Mouse (Mus musculus): ENCODE data around the gene Atp1b1. TPM values are rescaled to one million over a fixed set of nuclear protein-coding genes. Genes with fewer than 3 reads are reported as not detected.

Atp1b1 gene
- polyA plus RNA-seq, 1 experiment from 2014 or later, result 184 TPM

GRCm38 (mm10) chr1:164417604-164418003 is 40.6 kb downstream of the Atp1b1 start:
- WGBS, result 60% methylated on average over 3 of the region's 3 CpGs
- Histone ChIP-seq H3K9me3 (ENCODE audit: control insufficient read depth, low read length) (no peaks in the 10 kb centered on the region), H3K4me2 (ENCODE audit: low read depth, low read length) (no peak overlapping the region), H3K27ac (ENCODE audit: low read length) (peak overlapping the region; percentile 92), H3K9ac (ENCODE audit: low read depth, low read length) (no peak overlapping the region), H3K27me3 (replicated peaks; ENCODE audit: control insufficient read depth, insufficient read depth, low read length) (no peaks in the 10 kb centered on the region), H3K4me3 (ENCODE audit: low read length) (no peak overlapping the region), H3K4me1 (ENCODE audit: control insufficient read depth, insufficient read depth, low read length) (peaks cover 11% of the 10 kb centered on the region), H3K36me3 (ENCODE audit: control insufficient read depth, insufficient read depth, low read length) (no peaks in the 10 kb centered on the region)
- no peak for ATAC-seq

- Histone ChIP-seq H3K9me3 (ENCODE audit: control insufficient read depth, low read length) (no peaks in the 10 kb centered on the region), H3K4me1 (ENCODE audit: control insufficient read depth, insufficient read depth, low read length) (peaks cover 11% of the 10 kb centered on the region), H3K9ac (ENCODE audit: low read depth, low read length) (no peak overlapping the region), H3K4me3 (ENCODE audit: low read length) (no peak overlapping the region), H3K27ac (ENCODE audit: low read length) (peak overlapping the region; percentile 92), H3K27me3 (replicated peaks; ENCODE audit: control insufficient read depth, insufficient read depth, low read length) (no peaks in the 10 kb centered on the region), H3K4me2 (ENCODE audit: low read depth, low read length) (no peak overlapping the region), H3K36me3 (ENCODE audit: control insufficient read depth, insufficient read depth, low read length) (no peaks in the 10 kb centered on the region)
- 74% methylated on average over 12 of the region's 12 CpGs for WGBS
- ATAC-seq, result no peak
Measured at GRCm38 (mm10) chr1:164416692-164417394, 41.3 kb downstream of the Atp1b1 start.

GRCm38 (mm10) chr1:164415347-164415751 is 42.8 kb downstream of the Atp1b1 start:
- Histone ChIP-seq H3K36me3 (ENCODE audit: control insufficient read depth, insufficient read depth, low read length) (no peaks in the 10 kb centered on the region), H3K9ac (ENCODE audit: low read depth, low read length) (peak overlapping the region; percentile 49; the same call in 1 of the 2 replicates), H3K4me2 (ENCODE audit: low read depth, low read length) (0 out of 2 replicates have a peak overlapping the region, but pooled peaks have one; percentile 16), H3K4me3 (ENCODE audit: low read length) (no peak overlapping the region), H3K27me3 (replicated peaks; ENCODE audit: control insufficient read depth, insufficient read depth, low read length) (no peaks in the 10 kb centered on the region), H3K9me3 (ENCODE audit: control insufficient read depth, low read length) (no peaks in the 10 kb centered on the region), H3K27ac (ENCODE audit: low read length) (peak overlapping the region; percentile 92), H3K4me1 (ENCODE audit: control insufficient read depth, insufficient read depth, low read length) (peaks cover 11% of the 10 kb centered on the region)
- ATAC-seq, result peak; percentile 87
- 66% methylated on average over 2 of the region's 2 CpGs for WGBS

DNA sequence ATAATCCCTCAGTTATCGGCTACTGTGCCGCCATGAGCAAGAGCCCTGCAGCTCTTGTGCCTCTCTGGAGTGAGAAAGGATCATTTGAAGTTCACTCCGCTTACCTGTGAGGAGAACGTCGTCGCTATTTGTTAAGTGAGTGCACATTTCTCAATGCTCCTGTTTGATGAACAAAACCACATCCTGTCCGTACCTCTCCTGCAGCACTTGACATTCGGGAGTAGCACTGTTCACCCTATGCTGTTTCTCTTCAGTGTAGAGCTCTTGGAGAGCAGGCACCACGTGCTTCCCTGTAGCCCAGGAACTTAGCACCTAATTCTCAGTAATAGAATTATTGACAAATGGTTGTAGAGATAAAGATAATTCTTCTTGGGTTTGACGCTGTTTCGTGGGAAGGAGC is 44.5 kb downstream of the Atp1b1 start:
- Histone ChIP-seq H3K4me3 (ENCODE audit: low read length) (no peak overlapping the region), H3K9me3 (ENCODE audit: control insufficient read depth, low read length) (no peaks in the 10 kb centered on the region), H3K4me2 (ENCODE audit: low read depth, low read length) (no peak overlapping the region), H3K9ac (ENCODE audit: low read depth, low read length) (no peak overlapping the region), H3K36me3 (ENCODE audit: control insufficient read depth, insufficient read depth, low read length) (no peaks in the 10 kb centered on the region), H3K27me3 (replicated peaks; ENCODE audit: control insufficient read depth, insufficient read depth, low read length) (no peaks in the 10 kb centered on the region), H3K4me1 (ENCODE audit: control insufficient read depth, insufficient read depth, low read length) (peaks cover 11% of the 10 kb centered on the region), H3K27ac (ENCODE audit: low read length) (peak overlapping the region; percentile 54; the same call in 1 of the 2 replicates)
- no peak for ATAC-seq
- 84% methylated on average over 11 of the region's 11 CpGs for WGBS

GRCm38 (mm10) chr1:164412906-164413305 is 45.2 kb downstream of the Atp1b1 start:
- H3K4me1 ChIP-seq (ENCODE audit: control insufficient read depth, insufficient read depth, low read length), result peaks cover 7% of the 10 kb centered on the region; the same call in 1 of the 2 replicates
- no peaks in the 10 kb centered on the region for H3K9me3 ChIP-seq (ENCODE audit: control insufficient read depth, low read length)
- WGBS, result 68% methylated on average over 9 of the region's 9 CpGs
- H3K9ac ChIP-seq (ENCODE audit: low read depth, low read length), result no peak overlapping the region
- H3K27ac ChIP-seq (ENCODE audit: low read length), result peak overlapping the region; percentile 53
- no peak overlapping the region for H3K4me2 ChIP-seq (ENCODE audit: low read depth, low read length)
- ATAC-seq, result peak; percentile 37
- H3K36me3 ChIP-seq (ENCODE audit: control insufficient read depth, insufficient read depth, low read length), result no peaks in the 10 kb centered on the region
- no peak overlapping the region for H3K4me3 ChIP-seq (ENCODE audit: low read length)
- H3K27me3 ChIP-seq (replicated peaks; ENCODE audit: control insufficient read depth, insufficient read depth, low read length), result no peaks in the 10 kb centered on the region

GRCm38 (mm10) chr1:164411306-164411705 is 46.8 kb downstream of the Atp1b1 start:
- Histone ChIP-seq H3K36me3 (ENCODE audit: control insufficient read depth, insufficient read depth, low read length) (no peaks in the 10 kb centered on the region), H3K4me3 (ENCODE audit: low read length) (no peak overlapping the region), H3K4me1 (ENCODE audit: control insufficient read depth, insufficient read depth, low read length) (peaks cover 3% of the 10 kb centered on the region; the same call in 1 of the 2 replicates), H3K27ac (ENCODE audit: low read length) (peak overlapping the region; percentile 70), H3K27me3 (replicated peaks; ENCODE audit: control insufficient read depth, insufficient read depth, low read length) (no peaks in the 10 kb centered on the region), H3K4me2 (ENCODE audit: low read depth, low read length) (no peak overlapping the region), H3K9me3 (ENCODE audit: control insufficient read depth, low read length) (no peaks in the 10 kb centered on the region), H3K9ac (ENCODE audit: low read depth, low read length) (no peak overlapping the region)
- WGBS, result 54% methylated on average over 7 of the region's 7 CpGs
- ATAC-seq, result peak; percentile 56

- Histone ChIP-seq H3K27ac (ENCODE audit: low read length) (no peak overlapping the region), H3K4me2 (ENCODE audit: low read depth, low read length) (no peak overlapping the region), H3K4me1 (ENCODE audit: control insufficient read depth, insufficient read depth, low read length) (peaks cover 8% of the 10 kb centered on the region; the same call in 1 of the 2 replicates), H3K27me3 (replicated peaks; ENCODE audit: control insufficient read depth, insufficient read depth, low read length) (no peaks in the 10 kb centered on the region), H3K36me3 (ENCODE audit: control insufficient read depth, insufficient read depth, low read length) (no peaks in the 10 kb centered on the region; the same call in 1 of the 2 replicates), H3K4me3 (ENCODE audit: low read length) (no peak overlapping the region), H3K9me3 (ENCODE audit: control insufficient read depth, low read length) (no peaks in the 10 kb centered on the region), H3K9ac (ENCODE audit: low read depth, low read length) (no peak overlapping the region)
- ATAC-seq, result no peak
- WGBS, result 62% methylated on average over 2 of the region's 2 CpGs
Measured at GRCm38 (mm10) chr1:164408655-164409054, 49.5 kb downstream of the Atp1b1 start.

GRCm38 (mm10) chr1:164406506-164406905 is 51.6 kb downstream of the Atp1b1 start:
- Histone ChIP-seq H3K27me3 (replicated peaks; ENCODE audit: control insufficient read depth, insufficient read depth, low read length) (no peaks in the 10 kb centered on the region), H3K4me1 (ENCODE audit: control insufficient read depth, insufficient read depth, low read length) (peaks cover 8% of the 10 kb centered on the region; the same call in 1 of the 2 replicates), H3K4me2 (ENCODE audit: low read depth, low read length) (no peak overlapping the region), H3K4me3 (ENCODE audit: low read length) (no peak overlapping the region), H3K9me3 (ENCODE audit: control insufficient read depth, low read length) (no peaks in the 10 kb centered on the region), H3K27ac (ENCODE audit: low read length) (no peak overlapping the region), H3K36me3 (ENCODE audit: control insufficient read depth, insufficient read depth, low read length) (no peaks in the 10 kb centered on the region; the same call in 1 of the 2 replicates), H3K9ac (ENCODE audit: low read depth, low read length) (no peak overlapping the region)
- WGBS, result 63% methylated on average over 5 of the region's 5 CpGs
- ATAC-seq, result no peak

DNA sequence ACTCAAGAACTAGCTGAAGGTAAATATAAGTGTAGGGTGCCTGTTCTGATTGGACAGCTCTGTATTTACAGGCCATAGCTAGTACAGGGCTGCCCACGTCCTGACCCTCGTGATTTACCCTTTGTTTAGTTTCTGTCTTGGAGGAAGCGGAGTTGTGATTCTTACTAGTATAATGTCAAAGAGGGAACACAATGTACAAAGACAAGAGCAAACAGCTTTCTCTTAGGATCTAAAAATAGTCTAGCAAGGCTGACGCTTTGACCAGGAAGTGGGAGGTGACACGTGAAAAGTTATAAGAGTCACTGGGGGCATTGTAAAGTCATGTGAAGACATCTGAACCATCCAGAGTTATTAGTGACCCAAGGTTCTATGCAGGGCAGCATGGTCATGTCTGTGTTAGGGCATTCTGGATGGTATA is 52.8 kb downstream of the Atp1b1 start:
- H3K27me3 ChIP-seq (replicated peaks; ENCODE audit: control insufficient read depth, insufficient read depth, low read length), result no peaks in the 10 kb centered on the region
- peak; percentile 76 for ATAC-seq
- H3K9me3 ChIP-seq (ENCODE audit: control insufficient read depth, low read length), result no peaks in the 10 kb centered on the region
- no peak overlapping the region for H3K4me2 ChIP-seq (ENCODE audit: low read depth, low read length)
- no peak overlapping the region for H3K4me3 ChIP-seq (ENCODE audit: low read length)
- H3K36me3 ChIP-seq (ENCODE audit: control insufficient read depth, insufficient read depth, low read length), result no peaks in the 10 kb centered on the region; the same call in 1 of the 2 replicates
- WGBS, result 25% methylated on average over 5 of the region's 5 CpGs
- no peak overlapping the region for H3K9ac ChIP-seq (ENCODE audit: low read depth, low read length)
- peak overlapping the region; percentile 29; the same call in 1 of the 2 replicates for H3K27ac ChIP-seq (ENCODE audit: low read length)
- H3K4me1 ChIP-seq (ENCODE audit: control insufficient read depth, insufficient read depth, low read length), result peaks cover 8% of the 10 kb centered on the region; the same call in 1 of the 2 replicates

Measured in intestine, embryonic 16.5 days (tissue).